Mouse (Mus musculus) small intestine, adult 2 months (tissue): ENCODE measurements at regions not wholly inside any gene's neighbourhood (a gene's known extent, or its start where the extent isn't known, plus 50 kb on each side); places are given as distances from the start of the nearest gene placed in this dataset.

Experiments used
- H3K27ac ChIP-seq: fragments of 200-500 bp; 2 replicates; pipeline ENCODE4 v1.5.1; 2012; ENCODE audit warnings: low read depth, low read length, control low read depth, inconsistent platforms; ENCODE audit not compliant: insufficient read depth
- H3K27me3 ChIP-seq: fragments of 200-500 bp; 2 replicates; pipeline ENCODE4 v1.6.1; 2012; ENCODE audit warnings: mild to moderate bottlenecking, moderate library complexity, low read length, inconsistent platforms; ENCODE audit not compliant: control insufficient read depth, insufficient read depth
- H3K36me3 ChIP-seq: fragments of 200-500 bp; 2 replicates; pipeline ENCODE4 v1.6.1; 2012; ENCODE audit warnings: mild to moderate bottlenecking, low read length, control low read depth, inconsistent platforms; ENCODE audit not compliant: control insufficient read depth, insufficient read depth
- H3K4me1 ChIP-seq: fragments of 200-500 bp; 2 replicates; pipeline ENCODE4 v1.6.1; 2012; ENCODE audit warnings: low read length, inconsistent platforms, mixed read lengths; ENCODE audit not compliant: control insufficient read depth, insufficient read depth, insufficient read length
- H3K4me3 ChIP-seq: fragments of 200-500 bp; 2 replicates; pipeline ENCODE4 v1.5.1; 2012; ENCODE audit warnings: low read depth, mild to moderate bottlenecking, control low read depth, inconsistent platforms, low read length, moderate library complexity
- CTCF ChIP-seq: fragments of 200-500 bp; IDR thresholded peaks from 2 replicates; pipeline ENCODE4 v1.5.1; 2012; ENCODE audit warnings: low read depth, mild to moderate bottlenecking, control low read depth, inconsistent platforms, low read length, moderate library complexity, mixed read lengths; ENCODE audit not compliant: insufficient replicate concordance, insufficient read length; ENCODE audit errors: extremely low read depth
- POLR2A ChIP-seq: fragments of 200-500 bp; IDR thresholded peaks from 2 replicates; pipeline ENCODE4 v1.6.1; 2012; ENCODE audit warnings: low read depth, mild to moderate bottlenecking, control low read depth, inconsistent platforms, low read length, moderate library complexity
- WGBS: fragments of 180-500 bp; shearing (Covaris S2); methylation state at CpG from one replicate; pipeline ENCODE4 v1.1.7; 2018; 5-methylcytosine and 5-hydroxymethylcytosine counted together

DNA sequence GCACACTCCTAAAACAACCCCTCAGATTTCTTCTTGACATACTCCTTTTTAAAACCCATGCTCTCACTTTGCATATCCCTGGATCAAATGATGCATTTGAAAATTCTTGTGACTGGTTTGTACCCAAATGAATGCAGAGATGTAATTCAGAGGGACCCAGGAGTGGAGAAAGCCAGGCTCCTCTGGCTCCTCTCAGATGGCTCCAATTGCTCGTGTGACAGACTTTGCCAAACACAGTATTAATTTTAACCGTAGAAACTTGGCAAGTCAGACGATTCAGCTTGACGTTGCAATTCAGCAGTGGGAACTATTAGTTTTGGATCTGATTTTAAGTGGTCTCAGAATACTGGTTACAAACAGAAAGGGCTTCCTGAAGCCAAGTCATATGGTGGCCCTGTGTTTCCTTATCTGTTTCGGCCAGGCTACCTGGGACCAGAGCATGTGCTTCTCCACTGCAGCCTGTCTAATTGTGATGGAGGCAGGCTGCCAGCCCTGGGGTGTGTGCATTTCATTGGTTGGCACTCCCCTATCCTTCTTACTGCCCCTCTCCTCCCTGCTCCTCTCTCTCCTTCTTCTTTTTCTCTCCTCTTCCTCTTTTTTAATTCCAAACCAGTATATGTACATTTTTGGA lies 81.9 kb upstream of the Klf12 start:
- Histone ChIP-seq H3K36me3 (no peaks in the 10 kb centered on the region), H3K4me1 (no peaks in the 10 kb centered on the region), H3K4me3 (no peak overlapping the region), H3K27ac (no peak overlapping the region), H3K27me3 (no peaks in the 10 kb centered on the region)
- 75% methylated on average over 5 of the region's 5 CpGs for WGBS
- TF ChIP-seq POLR2A (no peak), CTCF (no peak)

DNA sequence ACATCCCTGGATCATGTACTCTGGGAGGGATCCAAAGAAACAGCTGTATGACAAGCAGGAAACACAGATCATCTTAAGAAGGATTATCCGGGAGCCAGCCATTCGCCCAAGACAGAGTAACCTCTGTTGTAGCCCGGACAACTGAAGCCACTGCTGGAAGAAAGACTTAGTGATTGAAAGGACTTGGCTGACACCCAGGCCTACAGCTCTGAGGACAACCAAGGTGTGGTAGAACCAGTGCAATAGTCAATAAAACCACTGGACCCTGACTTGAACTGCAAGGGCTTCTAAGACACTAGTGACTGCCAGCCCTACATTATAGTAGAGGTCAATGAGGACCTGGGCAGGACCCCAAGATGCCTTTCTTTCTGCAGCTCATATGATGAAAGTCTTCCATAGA lies 78.3 kb upstream of the Klf12 start:
- no peak overlapping the region for H3K4me3 ChIP-seq
- WGBS, result 63% methylated on average over 3 of the region's 3 CpGs
- H3K4me1 ChIP-seq, result no peaks in the 10 kb centered on the region
- no peaks in the 10 kb centered on the region for H3K36me3 ChIP-seq
- TF ChIP-seq POLR2A, result no peak
- TF ChIP-seq CTCF, result no peak
- H3K27ac ChIP-seq, result no peak overlapping the region
- H3K27me3 ChIP-seq, result no peaks in the 10 kb centered on the region

DNA sequence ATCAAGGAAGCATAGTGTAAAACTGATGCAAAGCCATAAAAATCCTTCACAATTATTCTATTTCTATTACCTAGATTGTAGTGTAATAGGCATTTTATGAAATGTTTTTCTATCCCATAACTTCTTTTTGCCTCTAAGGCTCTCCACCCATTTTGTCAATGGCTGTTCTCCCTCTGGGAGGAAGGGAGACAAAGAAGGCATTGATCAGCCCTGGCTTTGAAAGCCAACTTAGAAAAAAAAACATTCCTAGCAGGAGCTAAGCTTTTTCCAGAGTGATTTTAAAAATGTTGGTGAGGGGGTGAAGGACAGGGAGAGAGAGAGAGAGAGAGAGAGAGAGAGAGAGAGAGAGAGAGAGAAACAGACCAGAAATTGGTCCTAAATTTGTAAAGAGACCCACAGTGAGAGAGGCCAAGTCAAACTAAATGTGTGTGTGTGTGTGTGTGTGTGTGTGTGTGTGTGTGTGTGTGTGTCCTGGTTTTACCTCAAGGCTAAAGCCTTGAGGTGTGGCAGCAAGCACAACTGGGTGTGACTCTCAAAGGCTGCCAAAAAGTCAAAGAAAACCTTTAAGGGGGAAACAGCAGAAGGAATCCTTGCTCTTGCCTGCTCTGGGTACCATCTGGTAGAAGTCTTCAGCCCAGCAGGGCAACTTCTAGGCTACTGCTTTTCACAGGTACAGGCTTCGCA lies 77.0 kb upstream of the Klf12 start:
- WGBS, result 95% methylated on average over 1 of the region's 1 CpGs
- TF ChIP-seq CTCF (no peak), POLR2A (no peak)
- Histone ChIP-seq H3K36me3 (no peaks in the 10 kb centered on the region), H3K4me1 (no peaks in the 10 kb centered on the region), H3K4me3 (no peak overlapping the region), H3K27ac (no peak overlapping the region), H3K27me3 (no peaks in the 10 kb centered on the region)

DNA sequence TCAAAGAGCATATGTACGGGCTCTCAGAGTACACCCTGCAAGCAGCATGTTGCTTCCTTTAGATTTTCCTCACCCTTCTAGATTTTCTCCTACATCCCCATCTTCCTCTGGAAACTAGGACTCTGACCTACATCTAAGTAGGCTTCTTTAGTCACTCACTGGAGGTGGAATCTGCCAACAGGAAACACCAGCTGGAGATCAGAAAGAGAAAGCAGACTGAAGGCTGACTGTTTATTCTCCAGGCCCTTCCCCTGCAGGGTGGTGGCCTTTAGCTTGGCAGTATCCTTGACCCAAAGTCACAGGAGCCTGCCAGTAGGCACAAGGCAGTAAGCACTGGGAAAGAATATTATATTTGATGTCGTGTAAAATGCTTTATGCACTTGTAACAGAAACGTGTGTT lies 75.4 kb upstream of the Klf12 start:
- no peaks in the 10 kb centered on the region for H3K4me1 ChIP-seq
- no peaks in the 10 kb centered on the region for H3K27me3 ChIP-seq
- H3K27ac ChIP-seq, result no peak overlapping the region
- H3K36me3 ChIP-seq, result no peaks in the 10 kb centered on the region
- H3K4me3 ChIP-seq, result no peak overlapping the region
- 79% methylated on average over 3 of the region's 3 CpGs for WGBS
- TF ChIP-seq CTCF (no peak), POLR2A (no peak)

DNA sequence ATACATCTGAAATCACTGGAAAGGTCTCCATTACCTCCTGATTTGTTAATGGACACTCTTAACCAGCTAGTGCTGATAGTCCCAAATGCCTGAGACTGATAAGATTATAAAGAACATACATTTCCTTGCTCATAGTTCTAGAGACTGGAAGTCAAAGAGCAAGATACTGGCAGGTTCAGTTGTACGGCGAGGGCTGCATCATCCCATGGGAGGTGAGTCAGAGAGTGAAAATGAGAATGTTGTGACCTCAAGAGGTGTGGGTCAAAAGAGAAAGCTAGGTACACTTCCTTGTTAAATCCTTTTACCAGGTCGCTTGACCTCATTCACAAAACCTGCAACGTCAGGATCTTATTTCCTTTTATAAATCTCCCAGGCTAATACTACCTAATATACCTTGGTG lies 72.7 kb upstream of the Klf12 start:
- H3K4me1 ChIP-seq, result no peaks in the 10 kb centered on the region
- no peaks in the 10 kb centered on the region for H3K27me3 ChIP-seq
- H3K27ac ChIP-seq, result no peak overlapping the region
- no peaks in the 10 kb centered on the region for H3K36me3 ChIP-seq
- TF ChIP-seq POLR2A (no peak), CTCF (no peak)
- H3K4me3 ChIP-seq, result no peak overlapping the region
- 62% methylated on average over 4 of the region's 4 CpGs for WGBS

DNA sequence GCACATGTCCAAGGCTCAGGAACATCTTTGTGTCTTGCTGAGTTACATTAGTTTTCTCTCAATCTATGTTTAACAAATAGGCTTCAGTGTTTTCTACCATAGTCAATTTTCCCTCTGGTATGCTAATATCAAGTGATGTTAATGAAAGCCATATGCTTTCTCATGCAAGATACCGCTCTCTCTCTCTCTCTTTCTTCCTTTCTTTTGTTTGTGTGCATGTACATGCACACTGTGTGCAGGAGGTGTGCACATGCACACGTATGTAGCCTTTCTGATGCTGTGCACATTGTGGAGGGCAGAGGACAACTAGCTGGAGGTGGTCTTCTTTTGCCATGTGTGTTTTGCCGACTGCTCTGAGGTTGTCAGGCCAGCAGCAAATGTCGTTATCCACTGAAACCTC lies 69.0 kb upstream of the Klf12 start:
- no peak overlapping the region for H3K27ac ChIP-seq
- H3K4me1 ChIP-seq, result no peaks in the 10 kb centered on the region
- WGBS, result 81% methylated on average over 4 of the region's 4 CpGs
- H3K27me3 ChIP-seq, result no peaks in the 10 kb centered on the region
- no peak for TF ChIP-seq POLR2A
- TF ChIP-seq CTCF, result no peak
- H3K36me3 ChIP-seq, result no peaks in the 10 kb centered on the region
- H3K4me3 ChIP-seq, result no peak overlapping the region

DNA sequence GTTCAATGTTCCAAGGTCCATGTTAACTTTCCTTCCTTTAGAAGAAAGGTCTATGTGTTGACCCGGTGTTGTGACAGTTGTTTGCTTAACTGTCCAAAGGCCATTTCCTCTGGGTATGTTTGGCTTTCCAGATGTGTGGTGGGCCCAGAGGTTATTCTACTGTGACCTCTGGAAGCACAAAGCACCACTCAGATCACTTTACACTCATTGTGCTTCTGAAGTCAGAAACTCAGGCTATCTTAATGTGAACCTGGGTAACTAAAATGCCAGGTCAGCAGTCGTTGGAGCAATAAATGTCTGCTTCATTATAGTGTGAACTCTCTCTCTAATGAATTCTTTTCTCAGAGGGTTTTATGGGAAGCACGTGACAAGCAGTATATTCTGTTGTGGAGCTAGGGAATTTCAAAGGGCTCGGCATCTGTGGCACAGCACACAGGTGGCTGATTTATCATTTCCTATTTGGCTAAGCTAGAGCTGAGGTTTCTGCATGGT lies 68.5 kb upstream of the Klf12 start:
- Histone ChIP-seq H3K4me1 (no peaks in the 10 kb centered on the region), H3K36me3 (no peaks in the 10 kb centered on the region), H3K27me3 (no peaks in the 10 kb centered on the region), H3K27ac (peak overlapping the region; percentile 9; the same call in 1 of the 2 replicates), H3K4me3 (no peak overlapping the region)
- WGBS, result 12% methylated on average over 4 of the region's 4 CpGs
- TF ChIP-seq POLR2A (no peak), CTCF (no peak)
